Mouse (Mus musculus) cortical plate, adult 2 months (tissue): ENCODE measurements around the gene Cox8b. TPM values are rescaled to one million over a fixed set of nuclear protein-coding genes. Genes with fewer than 3 reads are reported as not detected.

ENCODE experiments used
- H3K27ac ChIP-seq: fragments of 200-500 bp; 2 replicates; pipeline ENCODE4 v1.5.1; 2012; ENCODE audit warnings: low read length, control low read depth, inconsistent platforms; ENCODE audit not compliant: insufficient read depth
- H3K4me1 ChIP-seq: fragments of 200-500 bp; 2 replicates; pipeline ENCODE4 v1.6.1; 2011; ENCODE audit warnings: low read length; ENCODE audit not compliant: control insufficient read depth, insufficient read depth
- H3K4me3 ChIP-seq: fragments of 200-500 bp; 2 replicates; pipeline ENCODE4 v1.5.1; 2011; ENCODE audit warnings: mild to moderate bottlenecking, low read length, control low read depth; ENCODE audit not compliant: insufficient read depth
- CTCF ChIP-seq: fragments of 200-500 bp; IDR thresholded peaks from 2 replicates; pipeline ENCODE4 v1.5.1; 2011; ENCODE audit warnings: mild to moderate bottlenecking, control low read depth, low read length; ENCODE audit not compliant: insufficient read depth; ENCODE audit errors: extremely low read depth
- POLR2A ChIP-seq: fragments of 200-500 bp; IDR thresholded peaks from 2 replicates; pipeline ENCODE4 v1.6.1; 2011; ENCODE audit warnings: mild to moderate bottlenecking, low read length, control low read depth; ENCODE audit not compliant: insufficient read depth; ENCODE audit errors: extremely low read depth
- polyA plus RNA-seq: library from polyadenylated mRNA; depleted of rRNA; stranded (reverse); fragments of >200 nt; gene quantifications from 2 replicates; pipeline ENCODE4 v1.2.3, GENCODE M21; 2012; rRNA removed

Gene Cox8b
- 1.2 and 1.3 TPM in 2 replicates for polyA plus RNA-seq

DNA sequence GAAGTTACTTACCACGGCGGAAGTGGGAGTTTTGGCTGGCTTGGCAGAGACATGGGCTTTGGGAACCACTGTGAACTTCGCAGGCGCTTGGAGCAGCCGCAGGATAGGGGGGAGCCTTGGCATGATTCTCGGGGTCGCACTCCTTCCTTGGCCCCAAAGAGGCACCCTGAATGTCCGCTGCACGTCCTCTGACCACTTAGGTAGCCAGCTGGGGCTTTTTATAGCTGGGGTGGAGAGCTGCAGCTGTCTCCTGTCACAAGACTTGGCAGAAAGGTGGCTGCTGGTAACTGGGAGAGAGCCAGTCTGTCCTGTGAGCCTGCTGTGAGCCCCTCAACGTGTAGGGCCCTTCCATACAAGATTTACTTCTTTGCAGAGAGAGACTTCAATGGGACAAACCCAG lies at the start of gene Cox8b:
TSS of gene Cox8b (minus strand) at position 227 of the 400 bp plus-strand sequence.
- TF ChIP-seq CTCF (no peak), POLR2A (no peak)
- Histone ChIP-seq H3K27ac (no peak within 1 kb of the TSS), H3K4me3 (no peak within 1 kb of the TSS), H3K4me1 (0 out of 2 replicates have a peak, but pooled peaks cover 1% of the 10 kb centered on the region)

DNA sequence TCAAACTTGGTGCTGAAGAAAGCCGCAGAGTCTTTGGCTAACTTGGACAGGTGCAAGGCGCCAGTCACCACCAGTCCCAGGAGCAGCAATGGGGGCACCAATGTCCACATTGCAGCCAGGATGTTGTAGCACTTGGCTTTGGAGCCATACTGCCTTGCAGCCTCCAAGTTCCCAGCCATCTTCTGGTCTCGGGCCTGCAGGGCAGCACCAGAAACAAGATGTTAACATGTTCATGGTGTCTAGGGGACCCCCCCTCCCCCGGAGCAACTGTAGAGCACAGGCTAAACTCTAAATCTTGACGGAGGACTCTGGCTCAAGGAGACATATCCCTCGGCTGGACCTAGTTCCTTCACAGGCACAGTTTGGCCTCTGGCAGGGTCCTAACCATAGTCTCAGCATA lies 49.0 kb upstream of the Cox8b start:
- Histone ChIP-seq H3K27ac (no peak overlapping the region), H3K4me1 (no peaks in the 10 kb centered on the region), H3K4me3 (no peak overlapping the region)
- TF ChIP-seq CTCF (no peak), POLR2A (no peak)

DNA sequence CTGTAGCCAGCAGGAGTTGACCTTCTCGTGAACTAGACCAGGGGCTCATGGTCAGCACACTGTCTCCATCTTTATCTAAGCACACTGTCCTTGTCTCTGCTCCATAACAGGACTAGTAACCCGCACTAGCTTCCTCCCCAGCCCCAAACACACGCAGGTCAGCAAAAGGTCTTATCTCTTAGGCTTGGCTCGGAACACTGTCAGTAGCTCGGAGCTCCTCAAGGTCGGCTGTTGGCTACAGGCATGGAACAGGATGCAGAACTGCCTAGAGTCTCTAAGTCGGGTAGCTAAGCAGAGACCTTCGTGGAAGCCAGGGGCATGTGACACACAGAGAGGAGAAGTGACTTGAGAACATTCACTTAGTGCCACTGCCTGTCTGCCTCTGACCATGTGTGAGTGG lies 47.9 kb upstream of the Cox8b start:
- Histone ChIP-seq H3K4me3 (no peak overlapping the region), H3K27ac (no peak overlapping the region), H3K4me1 (no peaks in the 10 kb centered on the region)
- no peak for TF ChIP-seq CTCF
- no peak for TF ChIP-seq POLR2A

DNA sequence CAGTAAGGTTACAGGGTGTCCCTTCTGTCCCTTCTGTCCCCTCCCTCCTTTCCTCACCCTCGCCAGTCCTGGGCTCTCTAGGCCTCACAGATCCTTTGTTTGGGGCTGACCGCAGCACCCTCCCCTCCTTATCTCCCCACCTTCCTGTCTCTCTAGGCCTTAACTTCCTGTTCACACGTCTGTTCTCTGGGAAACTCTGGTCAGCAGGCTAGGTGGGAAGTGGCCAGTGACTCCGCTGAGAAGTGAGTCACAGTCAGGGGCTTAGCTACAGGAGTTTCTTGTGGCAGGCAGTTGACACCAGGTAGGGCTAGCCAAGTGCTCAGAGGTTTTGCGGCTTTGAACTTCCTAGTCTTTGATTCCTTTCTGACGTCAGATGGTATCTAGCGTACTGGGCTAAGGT lies 46.7 kb upstream of the Cox8b start:
- Histone ChIP-seq H3K4me3 (no peak overlapping the region), H3K4me1 (no peaks in the 10 kb centered on the region), H3K27ac (no peak overlapping the region)
- TF ChIP-seq CTCF = no peak
- TF ChIP-seq POLR2A = no peak

DNA sequence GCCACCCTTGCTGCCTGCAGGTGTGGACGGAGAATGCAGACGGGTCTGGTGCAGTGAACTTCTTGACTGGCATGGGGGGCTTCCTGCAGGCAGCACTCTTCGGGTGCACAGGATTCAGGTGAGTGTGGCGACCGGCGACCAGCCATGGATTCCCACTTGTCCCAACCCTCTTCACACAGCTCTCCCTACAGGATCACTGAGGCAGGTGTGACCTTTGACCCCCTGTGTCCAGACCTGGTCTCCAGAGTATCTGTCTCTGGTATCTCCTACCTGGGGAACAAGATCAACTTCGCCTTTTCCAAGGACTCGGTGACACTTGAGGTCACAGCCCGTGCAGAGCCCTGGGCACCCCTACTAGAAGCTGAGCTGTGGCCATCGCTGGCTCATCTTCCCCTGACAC lies 46.1 kb upstream of the Cox8b start:
- TF ChIP-seq CTCF (no peak), POLR2A (no peak)
- Histone ChIP-seq H3K27ac (no peak overlapping the region), H3K4me3 (no peak overlapping the region), H3K4me1 (no peaks in the 10 kb centered on the region)

DNA sequence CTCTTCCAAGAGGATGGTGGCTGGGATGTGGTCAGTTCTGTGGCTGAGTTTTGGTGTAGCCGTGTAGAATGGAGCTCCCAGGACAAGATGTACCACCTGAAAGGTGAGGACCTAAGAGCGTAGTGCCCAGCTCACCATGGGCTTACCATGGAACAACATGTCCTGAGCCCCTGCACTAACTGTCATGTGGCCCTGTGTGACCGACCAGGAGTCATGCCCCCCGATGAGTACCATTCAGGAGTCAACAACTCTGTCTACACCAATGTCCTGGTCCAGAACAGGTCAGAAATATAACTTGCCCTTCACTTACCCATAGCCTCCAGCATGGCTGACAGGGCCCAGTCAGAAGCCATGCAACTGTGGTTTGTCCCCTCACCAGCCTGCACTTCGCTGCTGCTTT lies 45.0 kb upstream of the Cox8b start:
- H3K4me1 ChIP-seq = no peaks in the 10 kb centered on the region; the same call in 1 of the 2 replicates
- no peak overlapping the region for H3K27ac ChIP-seq
- no peak for TF ChIP-seq POLR2A
- no peak for TF ChIP-seq CTCF
- no peak overlapping the region for H3K4me3 ChIP-seq

DNA sequence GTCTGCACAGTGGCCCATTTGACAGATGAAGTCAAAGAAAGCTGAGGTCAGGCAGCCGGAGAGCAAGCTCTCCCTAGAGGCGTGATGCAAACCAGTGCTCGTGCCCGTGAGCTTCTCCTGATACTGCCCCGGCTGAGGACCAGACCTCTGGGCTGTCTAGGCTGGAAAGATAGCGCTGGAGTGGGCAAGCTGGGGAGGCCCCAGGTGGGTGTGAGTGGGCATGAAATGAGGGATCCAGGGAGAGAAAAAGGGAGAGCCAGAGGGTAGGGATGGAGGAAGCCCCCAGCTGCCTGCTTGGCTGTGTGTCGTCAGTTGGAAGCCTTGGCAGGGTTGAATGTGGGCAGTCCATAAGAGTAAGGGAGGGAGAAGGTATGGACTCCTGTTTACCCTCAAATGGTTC lies 44.0 kb upstream of the Cox8b start:
- TF ChIP-seq POLR2A (no peak), CTCF (no peak)
- Histone ChIP-seq H3K27ac (no peak overlapping the region), H3K4me1 (no peaks in the 10 kb centered on the region; the same call in 1 of the 2 replicates), H3K4me3 (no peak overlapping the region)

DNA sequence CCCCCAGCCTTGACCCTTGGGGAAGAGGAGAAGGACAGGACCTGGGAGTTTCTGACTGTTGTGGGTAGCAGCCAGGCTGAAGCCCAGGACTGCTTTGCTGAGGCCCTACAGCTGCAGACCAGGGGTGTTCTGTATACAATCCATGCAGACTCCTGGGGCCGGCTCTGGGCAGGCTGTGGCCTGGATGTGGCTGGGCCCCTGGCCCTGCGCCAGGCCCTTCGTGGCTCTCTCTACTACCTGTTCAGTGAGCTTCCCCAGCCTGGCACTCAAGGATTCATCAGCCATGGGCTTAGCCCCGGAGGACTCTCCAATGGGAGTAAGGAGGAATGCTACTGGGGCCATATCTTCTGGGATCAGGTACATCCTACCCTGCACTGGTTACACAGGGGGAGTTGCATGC lies 43.1 kb upstream of the Cox8b start:
- TF ChIP-seq POLR2A (no peak), CTCF (no peak)
- H3K27ac ChIP-seq = no peak overlapping the region
- H3K4me1 ChIP-seq = no peaks in the 10 kb centered on the region; the same call in 1 of the 2 replicates
- H3K4me3 ChIP-seq = no peak overlapping the region

DNA sequence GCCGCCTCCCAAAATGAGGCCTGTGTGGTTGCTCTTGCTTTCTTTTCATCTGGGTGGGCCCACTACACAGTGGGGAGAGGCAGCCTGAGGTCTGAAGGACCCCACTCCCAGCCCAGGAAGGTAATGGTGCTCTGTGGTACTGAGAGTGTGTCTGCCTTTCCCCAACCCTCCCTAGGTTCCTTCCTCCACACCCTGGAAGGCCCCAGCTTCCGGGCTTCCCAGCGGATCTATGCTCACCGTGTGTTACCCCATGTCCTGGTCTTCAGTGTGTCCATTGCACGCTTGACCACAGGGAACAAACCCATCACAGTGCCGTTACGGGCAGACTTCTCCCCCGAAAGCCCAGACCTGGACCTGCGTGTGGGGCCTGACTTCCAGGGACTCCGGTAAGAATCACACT lies 42.6 kb upstream of the Cox8b start:
- Histone ChIP-seq H3K4me1 (no peaks in the 10 kb centered on the region; the same call in 1 of the 2 replicates), H3K27ac (no peak overlapping the region), H3K4me3 (no peak overlapping the region)
- TF ChIP-seq CTCF = no peak
- TF ChIP-seq POLR2A = no peak

DNA sequence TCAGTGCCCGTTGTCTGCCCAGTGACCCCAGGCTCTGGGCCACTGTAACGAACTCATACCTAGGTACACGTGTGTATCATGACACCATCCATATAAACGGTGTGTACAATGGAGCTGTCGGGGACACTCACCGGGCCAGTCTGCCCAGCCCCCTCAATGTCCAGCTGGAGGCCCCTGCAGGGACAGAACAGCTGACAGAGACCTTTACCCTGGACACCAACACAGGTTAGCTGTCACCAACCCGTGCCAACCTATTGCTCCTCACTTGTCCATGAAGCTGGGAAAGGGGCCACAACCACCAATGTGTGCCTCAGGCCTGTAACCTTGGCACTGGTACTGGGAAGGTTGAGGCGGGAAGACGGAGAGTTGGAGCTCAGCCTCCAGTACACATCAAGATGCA lies 42.1 kb upstream of the Cox8b start:
- Histone ChIP-seq H3K27ac (peak overlapping the region; percentile 88), H3K4me1 (no peaks in the 10 kb centered on the region; the same call in 1 of the 2 replicates), H3K4me3 (peak overlapping the region; percentile 47; the same call in 1 of the 2 replicates)
- TF ChIP-seq POLR2A = no peak
- TF ChIP-seq CTCF = no peak

DNA sequence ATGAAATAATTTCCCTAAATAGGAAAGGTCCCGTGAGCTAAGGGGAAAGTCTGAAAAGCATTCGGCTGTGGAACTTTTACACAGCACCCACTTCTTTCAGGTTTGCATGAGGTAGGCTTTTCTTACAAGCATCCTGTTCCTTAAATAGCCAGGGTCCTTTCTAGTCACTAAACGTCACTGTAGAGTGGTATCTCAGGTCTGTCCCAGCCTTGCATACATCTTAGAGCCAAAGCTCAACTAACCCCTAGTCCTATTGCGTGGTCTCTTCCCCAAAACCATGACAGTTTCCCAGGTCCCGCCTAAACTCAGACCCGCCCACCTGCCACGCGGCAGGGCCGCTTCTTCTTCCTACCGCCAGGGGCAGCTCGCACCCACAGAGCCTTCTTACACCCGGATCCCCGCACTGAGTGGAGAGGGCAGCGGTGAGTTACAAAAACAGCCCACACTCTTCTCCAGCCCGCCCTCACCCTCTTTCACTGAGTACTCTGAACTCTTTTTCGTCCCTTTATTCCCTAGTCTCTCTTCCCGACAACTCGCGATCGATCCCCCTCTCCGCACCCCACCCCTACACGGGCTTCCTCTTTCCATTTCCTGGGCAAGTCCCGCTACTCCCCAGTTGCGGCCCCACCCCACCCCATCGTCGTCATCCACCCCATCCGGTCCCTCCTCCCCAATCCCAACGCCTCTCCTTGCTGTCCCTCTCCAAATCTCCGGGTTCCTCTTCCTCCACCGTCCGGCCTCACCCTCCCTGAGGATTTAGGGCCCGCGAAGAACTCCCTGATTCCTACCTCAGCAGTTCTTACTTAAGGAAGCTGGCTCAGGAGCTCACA lies 41.2 kb upstream of the Cox8b start, which contains the start of gene Pgghg:
TSS of gene Pgghg (plus strand) at position 170 of the 830 bp plus-strand sequence.
- Histone ChIP-seq H3K4me1 (no peaks in the 10 kb centered on the region; the same call in 1 of the 2 replicates), H3K27ac (peak within 1 kb of the TSS; percentile 88), H3K4me3 (peak within 1 kb of the TSS; percentile 47)
- TF ChIP-seq CTCF = peak; percentile 65
- no peak for TF ChIP-seq POLR2A
